Mouse (Mus musculus): ENCODE data around the gene Gm10750. TPM values are rescaled to one million over a fixed set of nuclear protein-coding genes. Genes with fewer than 3 reads are reported as not detected.

Gm10750 gene
- polyA plus RNA-seq (2017; shearing (Covaris generic)), result not detected

GRCm38 (mm10) chr2:149017137-149017536 is at the start of gene Gm10750:
Gene Gm10750, minus strand, starts transcription at chr2:149017237.

GRCm38 (mm10) chr2:149003151-149003550 is 13.9 kb downstream of the Gm10750 start, which contains the start of gene Gm1330:
Gene Gm1330, minus strand, starts transcription at chr2:149003251.

Other genes starting within 250 kb of the Gm10750 start
- not detected for gene Cst11, start 245.7 kb downstream of the Gm10750 start, polyA plus RNA-seq (2017; shearing (Covaris generic))
- gene 8030411F24Rik, start 235.2 kb downstream of the Gm10750 start, polyA plus RNA-seq (2017; shearing (Covaris generic)), result not detected
- not detected for gene Cst12, start 227.9 kb downstream of the Gm10750 start, polyA plus RNA-seq (2017; shearing (Covaris generic))
- gene Cst8, start 218.5 kb downstream of the Gm10750 start, polyA plus RNA-seq (2017; shearing (Covaris generic)), result under 1 TPM in 1 of 2 experiments, not detected in 1; 0.31 TPM
- not detected for gene Cst13, start 197.2 kb downstream of the Gm10750 start, polyA plus RNA-seq (2017; shearing (Covaris generic))
- not detected for gene Cst9, start 182.1 kb downstream of the Gm10750 start, polyA plus RNA-seq (2017; shearing (Covaris generic))
- not detected for gene 9230104L09Rik, start 152.2 kb downstream of the Gm10750 start, polyA plus RNA-seq (2017; shearing (Covaris generic))
- 100 to 1,000 TPM; 165 to 173 TPM for gene Cst3, start 141.5 kb downstream of the Gm10750 start, polyA plus RNA-seq (2017; shearing (Covaris generic))
- gene Gm1330, start 14.0 kb downstream of the Gm10750 start, polyA plus RNA-seq (2017; shearing (Covaris generic)), result not detected